17 mouse cellular contexts compared by ENCODE assay signal in the genomic region with DNA sequence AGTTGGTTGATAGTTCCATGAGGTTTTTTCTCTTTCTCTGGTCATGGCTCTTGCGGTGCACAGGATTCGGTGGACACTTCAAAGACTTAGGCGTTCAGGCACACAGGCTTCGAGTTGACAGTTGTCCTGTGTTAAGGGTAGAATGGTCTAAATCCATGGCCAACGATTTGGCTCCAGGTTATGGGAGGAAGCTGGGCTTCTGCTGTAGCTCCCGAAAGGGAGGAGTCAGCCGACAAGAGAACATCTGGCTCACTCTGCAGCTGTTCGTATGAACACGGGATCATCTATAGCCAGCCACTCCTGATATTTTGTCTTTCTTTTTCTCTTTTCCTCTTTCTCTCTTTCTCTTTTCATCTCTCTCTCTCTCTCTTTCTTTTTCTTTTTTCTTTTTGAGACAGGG. TPM values are rescaled to one million over a fixed set of nuclear protein-coding genes. Genes with fewer than 3 reads are reported as not detected.
A peak's percentile ranks its signal among the peaks of the same experiment; 100 is the strongest.
DNase-seq lines count a peak whose midpoint lies in the region; ATAC-seq lines count a peak whose summit lies in the region.
"Had no signal": no experiment of that assay in that cellular context is flagged by ENCODE, and none has a peak within 500 bp of the region (broad histone marks: within the 10 kb centered on the region; RNA-seq: fewer than 3 reads in every experiment).

No protein-coding gene starts in this region.

- DNase-seq in lung, adult 18-20 months, result no peak
- DNase-seq in liver, embryonic 11.5 days (ENCODE audit: low spot score), result no peak
- no peak for DNase-seq in left cerebral cortex, postnatal 25 days (ENCODE audit: low spot score in 2 of 2)
- DNase-seq in left cerebral cortex, postnatal 4 days, result no peak
- DNase-seq: cerebellum, adult 9-11 months; gastrocnemius, postnatal 25 days; heart, postnatal 4 days; kidney, adult 18-20 months; kidney, postnatal 4 days had no signal

- H3K27ac ChIP-seq in lung, embryonic 15.5 days, result 0 out of 2 replicates have a peak overlapping the region, but pooled peaks have one; percentile 73
- peak overlapping the region; percentile 88 for H3K27ac ChIP-seq in liver, embryonic 11.5 days (ENCODE audit: low read depth, low read length)
- 0 out of 2 replicates have a peak overlapping the region, but pooled peaks have one; percentile 73 for H3K27ac ChIP-seq in stomach, embryonic 15.5 days
- H3K27ac ChIP-seq: forebrain, embryonic 13.5 days; hindbrain, postnatal 0 days; midbrain, embryonic 15.5 days had no signal

- H3K27me3 ChIP-seq in lung, embryonic 15.5 days, result no peaks in the 10 kb centered on the region
- H3K27me3 ChIP-seq in erythroblast, embryonic 14.5 days (ENCODE audit: control insufficient read depth), result no peaks in the 10 kb centered on the region
- H3K27me3 ChIP-seq in liver, embryonic 11.5 days (replicated peaks; ENCODE audit: control insufficient read depth, insufficient read depth, low read length), result no peaks in the 10 kb centered on the region
- no peaks in the 10 kb centered on the region for H3K27me3 ChIP-seq in stomach, embryonic 15.5 days (replicated peaks)
- H3K27me3 ChIP-seq: embryonic facial prominence, embryonic 15.5 days; forebrain, embryonic 13.5 days; midbrain, embryonic 15.5 days had no signal

- H3K9ac ChIP-seq in lung, embryonic 15.5 days, result no peak overlapping the region
- H3K9ac ChIP-seq in liver, embryonic 11.5 days (ENCODE audit: low read depth, low read length), result peak overlapping the region; percentile 35; the same call in 1 of the 2 replicates
- H3K9ac ChIP-seq in stomach, embryonic 15.5 days, result no peak overlapping the region
- H3K9ac ChIP-seq: embryonic facial prominence, embryonic 15.5 days; forebrain, embryonic 13.5 days; midbrain, embryonic 15.5 days had no signal

- ATAC-seq in lung, embryonic 15.5 days (ENCODE audit: borderline replicate concordance, extremely low read depth, low FRiP score, low TSS enrichment), result no peak
- ATAC-seq in liver, embryonic 11.5 days (replicated peaks; ENCODE audit: low FRiP score), result peak; percentile 43; the same call in 1 of the 2 replicates
- no peak for ATAC-seq in stomach, embryonic 15.5 days (ENCODE audit: insufficient read depth, low FRiP score, low read depth)
- ATAC-seq: forebrain, embryonic 13.5 days; hindbrain, postnatal 0 days; midbrain, embryonic 15.5 days had no signal

- no peaks in the 10 kb centered on the region for H3K9me3 ChIP-seq in lung, embryonic 15.5 days
- H3K9me3 ChIP-seq in erythroblast, embryonic 14.5 days (ENCODE audit: control insufficient read depth, low read length), result no peaks in the 10 kb centered on the region
- no peaks in the 10 kb centered on the region for H3K9me3 ChIP-seq in liver, embryonic 11.5 days (ENCODE audit: control insufficient read depth, low read length)
- H3K9me3 ChIP-seq in stomach, embryonic 15.5 days, result no peaks in the 10 kb centered on the region
- H3K9me3 ChIP-seq: embryonic facial prominence, embryonic 15.5 days; forebrain, embryonic 13.5 days; heart, embryonic 10.5 days; midbrain, embryonic 15.5 days had no signal

- H3K4me2 ChIP-seq in lung, embryonic 15.5 days, result no peak overlapping the region
- H3K4me2 ChIP-seq in liver, embryonic 11.5 days, result peak overlapping the region; percentile 54
- no peak overlapping the region for H3K4me2 ChIP-seq in stomach, embryonic 15.5 days
- H3K4me2 ChIP-seq: embryonic facial prominence, embryonic 15.5 days; forebrain, embryonic 13.5 days; midbrain, embryonic 15.5 days had no signal

- intact Hi-C loops in left cerebral cortex, postnatal 25 days (cut with DNase I), result no loop called here
- intact Hi-C loops in left cerebral cortex, postnatal 4 days (cut with DNase I), result no loop called here

- peaks cover 21% of the 10 kb centered on the region for H3K4me1 ChIP-seq in lung, embryonic 15.5 days
- H3K4me1 ChIP-seq in erythroblast, embryonic 14.5 days (ENCODE audit: control insufficient read depth), result peaks cover 45% of the 10 kb centered on the region
- peaks cover 32% of the 10 kb centered on the region for H3K4me1 ChIP-seq in liver, embryonic 11.5 days (replicated peaks; ENCODE audit: control insufficient read depth, insufficient read depth, low read length)
- H3K4me1 ChIP-seq in stomach, embryonic 15.5 days, result peaks cover 11% of the 10 kb centered on the region; the same call in 1 of the 2 replicates
- H3K4me1 ChIP-seq: forebrain, embryonic 13.5 days; midbrain, embryonic 15.5 days had no signal

- no peaks in the 10 kb centered on the region for H3K36me3 ChIP-seq in lung, embryonic 15.5 days
- H3K36me3 ChIP-seq in erythroblast, embryonic 14.5 days (ENCODE audit: control insufficient read depth), result no peaks in the 10 kb centered on the region
- no peaks in the 10 kb centered on the region for H3K36me3 ChIP-seq in liver, embryonic 11.5 days (ENCODE audit: control insufficient read depth, insufficient read depth, low read length)
- H3K36me3 ChIP-seq in stomach, embryonic 15.5 days, result no peaks in the 10 kb centered on the region
- H3K36me3 ChIP-seq: embryonic facial prominence, embryonic 15.5 days; heart, embryonic 10.5 days; midbrain, embryonic 15.5 days had no signal

- 42% methylated on average over 9 of the region's 9 CpGs for WGBS in lung, embryonic 15.5 days
- 50% methylated on average over 9 of the region's 9 CpGs for WGBS in liver, embryonic 11.5 days
- 56% methylated on average over 9 of the region's 9 CpGs for WGBS in stomach, embryonic 15.5 days

- H3K4me3 ChIP-seq in lung, embryonic 15.5 days, result no peak overlapping the region
- peak overlapping the region; percentile 52 for H3K4me3 ChIP-seq in erythroblast, embryonic 14.5 days (replicated peaks)
- H3K4me3 ChIP-seq in liver, embryonic 11.5 days (ENCODE audit: low read depth, low read length), result no peak overlapping the region
- no peak overlapping the region for H3K4me3 ChIP-seq in stomach, embryonic 15.5 days (replicated peaks)
- H3K4me3 ChIP-seq: embryonic facial prominence, embryonic 15.5 days; forebrain, embryonic 13.5 days; heart, embryonic 10.5 days; midbrain, embryonic 15.5 days had no signal

RNA-seq across cellular contexts. Expression of a gene that starts 11.9 kb away (rescaled TPM):
- 5.3 TPM in 2 replicates for polyA plus RNA-seq in lung, embryonic 15.5 days (2015; fragmentation: Nextera tagmentation; extraction: Ambion mirVana)
- 0.07 and 0.15 TPM in 2 replicates for polyA plus RNA-seq in erythroblast, embryonic 14.5 days (2012)
- polyA plus RNA-seq in liver, embryonic 11.5 days (2014; fragmentation: Nextera tagmentation; extraction: Ambion mirVana), result 4.3 and 5.3 TPM in 2 replicates
- 9.0 and 9.2 TPM in 2 replicates for polyA plus RNA-seq in stomach, embryonic 15.5 days (2015; fragmentation: Nextera tagmentation; extraction: Ambion mirVana)
- 100 to 1,000 TPM; 175 to 186 TPM for total RNA-seq in left cerebral cortex, postnatal 25 days (2021)
- 100 to 1,000 TPM; 174 to 175 TPM for total RNA-seq in left cerebral cortex, postnatal 4 days (2021)
